Mouse (Mus musculus): ENCODE measurements around the gene Ndufb5. TPM values are rescaled to one million over a fixed set of nuclear protein-coding genes. Genes with fewer than 3 reads are reported as not detected.
"Not testable (repeated sequence)": the region's sequence is repeated elsewhere in the genome, so short reads cannot be mapped to it uniquely, and the experiment has no call there.

Ndufb5 gene
- polyA plus RNA-seq, 1 experiment from 2014 or later, result 333 TPM

GRCm38 (mm10) chr3:32737172-32737655 lies 424 bp downstream of the Ndufb5 start, which contains the start of gene Mrpl47:
Gene Mrpl47 (minus strand): TSS chr3:32737605.
- Histone ChIP-seq H3K4me3 (ENCODE audit: low read depth, low read length) (peak within 1 kb of the TSS; percentile 92), H3K9ac (replicated peaks; ENCODE audit: low read length) (peak within 1 kb of the TSS; percentile 80), H3K27ac (replicated peaks; ENCODE audit: low read depth, low read length) (peak within 1 kb of the TSS; percentile 59), H3K9me3 (replicated peaks; ENCODE audit: control insufficient read depth, low read length) (no peaks in the 10 kb centered on the region), H3K4me1 (ENCODE audit: control insufficient read depth, insufficient read depth, low read length) (no peaks in the 10 kb centered on the region), H3K27me3 (ENCODE audit: control insufficient read depth, insufficient read depth, low read length) (no peaks in the 10 kb centered on the region), H3K36me3 (replicated peaks; ENCODE audit: control insufficient read depth, insufficient read depth, low read depth, low read length) (no peaks in the 10 kb centered on the region; the same call in 1 of the 2 replicates), H3K4me2 (ENCODE audit: low read depth, low read length) (peak within 1 kb of the TSS; percentile 86)
- under 1% methylated on average over 31 of the region's 31 CpGs for WGBS
- DNase-seq (ENCODE audit: low spot score), result no peak
- peak; percentile 66 for ATAC-seq (replicated peaks; ENCODE audit: insufficient number of reproducible peaks, low FRiP score, low TSS enrichment, low read depth)

- 95% methylated on average over 5 of the region's 5 CpGs for WGBS
- no peaks in the 10 kb centered on the region for H3K9me3 ChIP-seq (replicated peaks; ENCODE audit: control insufficient read depth, low read length)
- no peaks in the 10 kb centered on the region for H3K27me3 ChIP-seq (ENCODE audit: control insufficient read depth, insufficient read depth, low read length)
Observed at GRCm38 (mm10) chr3:32738549-32738948, 1.8 kb downstream of the Ndufb5 start.

DNA sequence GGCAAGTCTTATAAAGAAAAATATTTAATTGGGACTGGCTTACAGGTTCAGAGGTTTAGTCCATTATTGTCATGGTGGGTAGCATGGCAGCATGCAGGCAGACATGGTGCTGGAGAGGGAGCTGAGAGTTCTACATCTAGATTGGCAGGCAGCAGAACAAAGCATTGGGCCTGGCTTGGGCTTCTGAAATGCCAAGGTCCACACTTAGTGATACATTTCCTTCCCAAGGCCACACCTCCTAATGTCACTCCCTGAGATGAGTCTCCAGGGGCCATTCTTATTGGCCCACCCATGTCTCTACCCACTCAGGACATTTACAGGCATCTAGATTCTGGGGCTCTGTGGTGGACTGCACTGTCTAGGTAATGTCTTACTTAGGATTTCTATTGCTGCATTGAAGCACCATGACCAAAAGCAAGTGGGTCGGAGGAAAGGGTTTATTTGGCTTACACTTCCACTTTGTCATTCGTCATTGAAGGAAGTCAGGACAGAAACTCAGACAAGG lies 5.5 kb downstream of the Ndufb5 start:
- Histone ChIP-seq H3K9ac (replicated peaks; ENCODE audit: low read length) (no peak overlapping the region), H3K27me3 (ENCODE audit: control insufficient read depth, insufficient read depth, low read length) (no peaks in the 10 kb centered on the region), H3K4me2 (ENCODE audit: low read depth, low read length) (no peak overlapping the region), H3K4me3 (ENCODE audit: low read depth, low read length) (no peak overlapping the region), H3K4me1 (ENCODE audit: control insufficient read depth, insufficient read depth, low read length) (no peaks in the 10 kb centered on the region), H3K36me3 (replicated peaks; ENCODE audit: control insufficient read depth, insufficient read depth, low read depth, low read length) (no peaks in the 10 kb centered on the region; the same call in 1 of the 2 replicates), H3K27ac (replicated peaks; ENCODE audit: low read depth, low read length) (no peak overlapping the region), H3K9me3 (replicated peaks; ENCODE audit: control insufficient read depth, low read length) (no peaks in the 10 kb centered on the region)
- no peak for DNase-seq (ENCODE audit: low spot score)
- WGBS, result 76% methylated on average over 2 of the region's 2 CpGs
- no peak for ATAC-seq (replicated peaks; ENCODE audit: insufficient number of reproducible peaks, low FRiP score, low TSS enrichment, low read depth)

More at GRCm38 (mm10) chr3:32738549-32738948, 1.8 kb downstream of the Ndufb5 start:
- DNase-seq (ENCODE audit: low spot score) (no peak), ATAC-seq (replicated peaks; ENCODE audit: insufficient number of reproducible peaks, low FRiP score, low TSS enrichment, low read depth) (no peak)
- Histone ChIP-seq H3K4me1 (ENCODE audit: control insufficient read depth, insufficient read depth, low read length) (no peaks in the 10 kb centered on the region), H3K36me3 (replicated peaks; ENCODE audit: control insufficient read depth, insufficient read depth, low read depth, low read length) (no peaks in the 10 kb centered on the region), H3K27ac (replicated peaks; ENCODE audit: low read depth, low read length) (no peak overlapping the region), H3K4me2 (ENCODE audit: low read depth, low read length) (no peak overlapping the region), H3K4me3 (ENCODE audit: low read depth, low read length) (no peak overlapping the region), H3K9ac (replicated peaks; ENCODE audit: low read length) (no peak overlapping the region)

DNA sequence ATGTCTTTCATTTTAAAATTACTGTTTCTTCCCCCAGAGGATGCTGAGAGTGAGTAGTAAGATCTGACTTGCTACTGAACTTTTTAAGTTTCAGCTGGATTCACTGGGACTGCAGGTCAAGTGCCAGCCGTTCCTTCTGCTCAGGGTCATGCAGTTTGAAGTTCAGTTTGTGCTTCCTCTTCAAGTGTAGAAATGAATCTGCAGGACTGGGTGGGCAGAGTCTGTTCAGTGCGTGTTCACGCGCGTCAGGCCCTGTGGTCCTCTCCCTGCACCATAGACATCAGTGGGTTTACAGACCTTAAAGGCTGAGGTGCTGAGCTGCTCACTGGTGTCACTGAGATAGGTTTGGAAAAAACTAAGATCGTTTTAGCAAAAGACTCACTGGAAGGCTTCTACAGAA lies 8.2 kb downstream of the Ndufb5 start:
- Histone ChIP-seq H3K36me3 (replicated peaks; ENCODE audit: control insufficient read depth, insufficient read depth, low read depth, low read length) (peaks cover 4% of the 10 kb centered on the region; the same call in 1 of the 2 replicates), H3K4me2 (ENCODE audit: low read depth, low read length) (no peak overlapping the region), H3K27me3 (ENCODE audit: control insufficient read depth, insufficient read depth, low read length) (no peaks in the 10 kb centered on the region), H3K9ac (replicated peaks; ENCODE audit: low read length) (no peak overlapping the region), H3K4me3 (ENCODE audit: low read depth, low read length) (no peak overlapping the region), H3K9me3 (replicated peaks; ENCODE audit: control insufficient read depth, low read length) (no peaks in the 10 kb centered on the region), H3K4me1 (ENCODE audit: control insufficient read depth, insufficient read depth, low read length) (no peaks in the 10 kb centered on the region), H3K27ac (replicated peaks; ENCODE audit: low read depth, low read length) (no peak overlapping the region)
- ATAC-seq (replicated peaks; ENCODE audit: insufficient number of reproducible peaks, low FRiP score, low TSS enrichment, low read depth) (no peak), DNase-seq (ENCODE audit: low spot score) (no peak)
- WGBS, result 94% methylated on average over 6 of the region's 6 CpGs

- not testable (repeated sequence) for H3K9ac ChIP-seq (replicated peaks; ENCODE audit: low read length); H3K4me1 ChIP-seq (ENCODE audit: control insufficient read depth, insufficient read depth, low read length); H3K27ac ChIP-seq (replicated peaks; ENCODE audit: low read depth, low read length); H3K4me3 ChIP-seq (ENCODE audit: low read depth, low read length); ATAC-seq (replicated peaks; ENCODE audit: insufficient number of reproducible peaks, low FRiP score, low TSS enrichment, low read depth); H3K4me2 ChIP-seq (ENCODE audit: low read depth, low read length); H3K9me3 ChIP-seq (replicated peaks; ENCODE audit: control insufficient read depth, low read length); H3K36me3 ChIP-seq (replicated peaks; ENCODE audit: control insufficient read depth, insufficient read depth, low read depth, low read length); DNase-seq (ENCODE audit: low spot score); H3K27me3 ChIP-seq (ENCODE audit: control insufficient read depth, insufficient read depth, low read length)
Observed at GRCm38 (mm10) chr3:32745426-32745825, 8.6 kb downstream of the Ndufb5 start.

DNA sequence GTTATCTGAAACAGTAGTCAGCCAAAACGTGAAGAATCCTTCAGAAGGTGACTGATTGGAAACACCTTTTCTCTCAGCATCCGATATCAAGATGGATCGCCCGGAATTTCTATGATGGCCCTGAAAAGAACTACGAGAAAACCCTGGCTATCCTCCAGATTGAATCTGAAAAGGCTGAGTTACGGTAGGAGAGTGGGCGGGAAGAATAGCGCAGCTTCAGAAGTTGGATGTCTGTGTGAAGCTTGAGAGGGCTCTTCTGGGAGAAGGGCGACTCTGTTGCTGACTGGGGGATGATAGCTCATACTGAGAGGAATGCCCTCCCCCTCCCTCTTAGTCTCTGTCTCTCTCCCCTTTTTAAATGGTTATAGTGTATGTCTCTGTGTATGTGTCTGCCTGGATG lies 11.6 kb downstream of the Ndufb5 start:
- no peak overlapping the region for H3K4me2 ChIP-seq (ENCODE audit: low read depth, low read length)
- no peak overlapping the region for H3K9ac ChIP-seq (replicated peaks; ENCODE audit: low read length)
- H3K27me3 ChIP-seq (ENCODE audit: control insufficient read depth, insufficient read depth, low read length), result no peaks in the 10 kb centered on the region
- H3K4me1 ChIP-seq (ENCODE audit: control insufficient read depth, insufficient read depth, low read length), result no peaks in the 10 kb centered on the region
- no peak for DNase-seq (ENCODE audit: low spot score)
- H3K27ac ChIP-seq (replicated peaks; ENCODE audit: low read depth, low read length), result no peak overlapping the region
- 92% methylated on average over 9 of the region's 9 CpGs for WGBS
- peaks cover 4% of the 10 kb centered on the region for H3K36me3 ChIP-seq (replicated peaks; ENCODE audit: control insufficient read depth, insufficient read depth, low read depth, low read length)
- no peak for ATAC-seq (replicated peaks; ENCODE audit: insufficient number of reproducible peaks, low FRiP score, low TSS enrichment, low read depth)
- no peak overlapping the region for H3K4me3 ChIP-seq (ENCODE audit: low read depth, low read length)
- no peaks in the 10 kb centered on the region for H3K9me3 ChIP-seq (replicated peaks; ENCODE audit: control insufficient read depth, low read length)

GRCm38 (mm10) chr3:32749820-32750579 lies 13.2 kb downstream of the Ndufb5 start:
- DNase-seq (ENCODE audit: low spot score), result no peak
- Histone ChIP-seq H3K27me3 (ENCODE audit: control insufficient read depth, insufficient read depth, low read length) (no peaks in the 10 kb centered on the region), H3K4me1 (ENCODE audit: control insufficient read depth, insufficient read depth, low read length) (no peaks in the 10 kb centered on the region), H3K36me3 (replicated peaks; ENCODE audit: control insufficient read depth, insufficient read depth, low read depth, low read length) (peaks cover 4% of the 10 kb centered on the region), H3K4me2 (ENCODE audit: low read depth, low read length) (no peak overlapping the region), H3K9ac (replicated peaks; ENCODE audit: low read length) (no peak overlapping the region), H3K27ac (replicated peaks; ENCODE audit: low read depth, low read length) (no peak overlapping the region), H3K9me3 (replicated peaks; ENCODE audit: control insufficient read depth, low read length) (no peaks in the 10 kb centered on the region), H3K4me3 (ENCODE audit: low read depth, low read length) (no peak overlapping the region)
- WGBS, result 94% methylated on average over 4 of the region's 4 CpGs
- no peak for ATAC-seq (replicated peaks; ENCODE audit: insufficient number of reproducible peaks, low FRiP score, low TSS enrichment, low read depth)

DNA sequence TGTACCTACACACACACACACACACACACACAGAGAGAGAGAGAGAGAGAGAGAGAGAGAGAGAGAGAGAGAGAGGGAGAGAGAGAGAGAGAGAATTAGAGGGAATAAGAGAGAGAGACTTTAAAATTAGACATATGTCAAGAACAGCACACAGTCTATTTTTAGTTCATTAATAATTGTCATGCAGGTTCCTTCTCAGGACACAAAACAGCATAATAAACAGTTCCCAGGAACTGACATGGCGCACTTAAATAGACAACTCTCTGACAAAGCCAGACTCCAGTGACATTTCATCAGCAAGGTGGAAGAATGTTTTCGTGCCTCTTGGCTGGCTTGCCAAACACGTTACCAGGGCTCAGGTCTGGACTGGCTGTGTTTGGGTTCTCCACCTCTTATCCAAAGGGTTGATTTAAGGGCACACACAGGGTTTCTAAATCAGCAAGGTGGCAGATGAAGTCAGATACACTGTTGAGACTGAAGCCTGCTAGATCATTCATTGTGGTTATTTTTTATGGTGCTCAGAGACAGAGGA lies 17.7 kb downstream of the Ndufb5 start:
- Histone ChIP-seq H3K27me3 (ENCODE audit: control insufficient read depth, insufficient read depth, low read length) (no peaks in the 10 kb centered on the region), H3K27ac (replicated peaks; ENCODE audit: low read depth, low read length) (no peak overlapping the region), H3K4me1 (ENCODE audit: control insufficient read depth, insufficient read depth, low read length) (no peaks in the 10 kb centered on the region), H3K4me2 (ENCODE audit: low read depth, low read length) (no peak overlapping the region), H3K36me3 (replicated peaks; ENCODE audit: control insufficient read depth, insufficient read depth, low read depth, low read length) (no peaks in the 10 kb centered on the region; the same call in 1 of the 2 replicates), H3K9me3 (replicated peaks; ENCODE audit: control insufficient read depth, low read length) (no peaks in the 10 kb centered on the region), H3K4me3 (ENCODE audit: low read depth, low read length) (no peak overlapping the region), H3K9ac (replicated peaks; ENCODE audit: low read length) (no peak overlapping the region)
- ATAC-seq (replicated peaks; ENCODE audit: insufficient number of reproducible peaks, low FRiP score, low TSS enrichment, low read depth), result no peak
- no peak for DNase-seq (ENCODE audit: low spot score)
- 94% methylated on average over 3 of the region's 3 CpGs for WGBS
